Mouse (Mus musculus) megakaryocyte progenitor cell, adult 5-6 weeks (primary cell): ENCODE data around the gene Dpf2. TPM values are rescaled to one million over a fixed set of nuclear protein-coding genes. Genes with fewer than 3 reads are reported as not detected.

Experiments used
- ATAC-seq: replicated peaks from 2 replicates; pipeline ENCODE4 v1.8.0; 2016; ENCODE audit warnings: mild to moderate bottlenecking, moderate TSS enrichment, inconsistent platforms; ENCODE audit not compliant: poor library complexity
- total RNA-seq, 2 experiments: library from RNA; stranded (forward) in 1 of 2; stranded (reverse) in 1 of 2; fragments of 157-497, 149-512 nt in 1 of 2; fragments of 200-1000 nt in 1 of 2; gene quantifications; 2 replicates each; pipeline versions ENCODE4 v1.2.3 to v1.2.4; 2015 to 2017

The Dpf2 gene
- total RNA-seq, 2 experiments from 2014 or later = 47.6 to 65.1 TPM

DNA sequence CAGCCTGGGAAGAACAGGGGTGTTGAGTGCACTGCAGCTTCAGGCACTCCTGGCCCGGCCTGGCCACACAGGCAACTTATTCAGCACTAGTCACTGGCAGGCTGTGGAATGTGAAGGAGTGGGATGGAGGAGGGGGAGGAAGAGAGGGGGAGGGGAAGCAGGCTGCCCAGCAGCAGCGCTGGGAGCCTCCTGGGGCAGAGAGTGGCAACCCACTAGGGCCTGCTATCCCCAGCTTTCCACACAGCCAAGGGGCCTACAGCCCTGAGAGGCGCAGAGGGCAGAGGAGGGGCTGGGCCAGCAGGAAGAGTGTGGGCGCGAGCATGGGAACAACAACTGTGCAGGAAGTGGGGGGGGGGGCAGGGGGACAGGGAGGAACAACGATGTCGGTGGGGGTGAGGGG is 41.5 kb downstream of the Dpf2 start:
- no peak for ATAC-seq

DNA sequence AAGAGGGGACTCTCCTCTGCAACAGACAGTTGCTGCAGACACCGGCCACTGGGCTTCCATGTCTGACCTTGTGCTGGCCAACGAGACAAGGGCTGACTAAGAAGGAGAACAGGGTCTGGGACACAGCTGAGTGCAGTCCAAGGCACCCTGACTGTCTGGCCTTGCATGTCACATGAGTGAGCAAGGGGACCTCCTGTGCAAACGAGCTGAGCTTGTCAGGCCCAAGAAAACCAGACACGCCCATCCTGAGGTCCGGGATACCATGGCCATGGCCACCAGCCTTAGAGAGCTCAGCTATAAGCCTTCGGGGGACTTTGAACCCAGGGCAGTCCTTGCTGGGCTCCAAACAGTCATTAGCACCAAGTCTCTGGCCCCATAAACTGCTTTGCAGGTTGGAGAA is 44.7 kb downstream of the Dpf2 start:
- no peak for ATAC-seq

DNA sequence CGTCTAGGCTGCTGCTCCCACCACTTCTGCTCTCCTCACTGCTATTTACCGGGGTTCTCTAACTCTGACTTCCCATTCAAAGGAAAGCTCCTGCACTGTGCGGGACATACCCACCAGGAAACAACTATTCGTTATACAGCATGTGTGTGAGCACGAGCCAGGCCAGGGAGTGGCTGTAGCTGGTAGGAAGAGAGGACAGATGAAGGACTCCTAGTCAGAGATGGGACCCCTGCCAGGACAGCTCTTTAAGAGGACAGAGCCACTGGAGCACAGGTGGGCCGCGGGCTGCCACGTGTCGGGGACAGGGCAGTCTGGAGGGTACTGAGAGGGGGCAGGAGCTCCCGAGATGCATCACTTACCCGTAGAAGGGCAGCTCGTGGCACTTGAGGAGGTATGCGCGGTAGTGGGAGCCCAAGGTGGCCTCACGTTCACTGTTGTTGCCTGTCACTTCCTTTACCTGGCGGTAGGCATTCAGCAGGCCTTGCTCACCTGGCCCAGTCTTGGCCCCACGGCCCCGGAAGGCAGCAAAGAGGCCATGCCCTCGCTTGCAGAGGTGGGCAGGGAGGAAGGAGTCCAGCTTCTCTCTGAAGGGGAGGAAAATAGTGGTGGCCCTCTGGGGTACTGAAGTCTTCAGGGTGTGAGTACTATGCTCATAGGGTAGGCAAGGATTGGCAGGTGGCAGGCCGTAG is 48.0 kb downstream of the Dpf2 start:
- ATAC-seq = no peak

DNA sequence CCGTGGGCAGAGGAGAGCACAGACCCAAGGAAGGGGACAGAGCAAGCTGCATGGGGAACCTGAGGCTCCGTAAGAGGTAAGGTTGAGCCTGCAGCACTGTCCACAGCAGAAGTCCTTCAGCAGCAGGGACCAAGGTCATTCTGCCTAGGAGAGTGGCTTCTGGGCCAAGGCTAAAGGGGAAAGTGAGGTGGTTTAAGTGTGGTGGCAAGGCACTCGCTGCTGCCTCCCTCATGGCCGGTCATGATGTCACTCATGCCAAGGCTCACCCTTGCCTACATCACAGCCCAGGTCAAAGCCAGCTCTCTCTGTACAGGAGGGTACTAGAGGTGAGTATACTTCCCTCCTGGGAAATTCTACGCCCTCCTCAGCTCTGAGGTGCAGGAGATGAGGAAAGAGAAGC is 49.0 kb downstream of the Dpf2 start:
- ATAC-seq = no peak

DNA sequence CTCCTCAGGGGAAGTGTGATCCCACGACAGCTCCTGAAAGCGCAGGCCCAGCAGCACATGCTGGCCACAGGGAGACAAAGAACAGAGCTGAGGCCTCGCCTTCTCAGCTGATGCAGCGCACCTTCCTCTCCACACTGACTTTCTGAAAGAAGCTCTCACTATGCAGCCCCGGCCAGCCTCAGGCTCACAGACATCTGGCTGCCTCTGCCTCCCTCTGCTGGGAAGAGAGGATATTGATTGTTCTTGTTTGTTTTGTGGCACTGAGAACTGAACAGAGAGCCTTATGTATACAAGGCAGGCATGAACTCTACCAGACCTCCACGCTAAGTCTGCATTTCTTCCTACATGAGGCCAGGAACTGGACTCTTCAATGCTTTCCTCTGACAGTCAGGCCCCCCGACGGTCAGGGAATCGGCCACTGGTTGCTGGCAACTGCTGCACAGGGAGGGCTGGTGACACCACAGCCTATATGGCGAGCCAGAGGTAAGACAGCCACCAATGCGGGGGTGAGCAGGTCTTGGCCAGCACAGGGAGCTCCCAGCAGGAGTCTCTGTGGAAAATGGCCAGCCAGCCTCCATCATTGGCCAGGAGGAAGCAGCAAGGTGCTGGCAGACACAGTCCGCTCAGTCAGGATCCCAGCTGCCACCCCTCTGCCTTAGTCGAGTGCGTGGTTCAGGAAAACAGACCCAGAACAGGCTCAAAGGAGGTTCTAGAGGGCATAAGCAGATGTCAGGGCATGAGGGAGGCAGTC is 50.3 kb downstream of the Dpf2 start:
- 0 out of 2 replicates have a peak, but pooled peaks have one; percentile 31 for ATAC-seq

DNA sequence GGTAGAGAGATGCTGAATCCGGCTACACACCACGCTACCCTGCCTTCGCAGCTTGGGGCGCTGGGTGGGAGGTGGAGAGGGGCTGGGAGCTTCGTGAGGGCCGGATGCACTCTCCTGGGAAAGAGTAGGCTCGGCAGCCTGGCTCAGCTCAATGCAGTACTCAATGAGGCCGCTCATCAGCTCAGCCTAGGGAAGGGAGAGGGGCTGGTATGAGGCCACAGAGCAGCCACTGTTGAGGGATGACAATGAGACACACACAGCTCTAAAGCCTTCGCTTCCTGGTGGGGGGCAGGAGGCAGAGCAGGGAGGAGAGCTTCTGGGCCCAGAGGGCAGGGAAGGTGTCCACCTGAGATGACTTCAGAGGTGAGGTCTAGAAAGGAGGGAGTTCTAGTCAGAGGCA is 56.2 kb downstream of the Dpf2 start:
- no peak for ATAC-seq

DNA sequence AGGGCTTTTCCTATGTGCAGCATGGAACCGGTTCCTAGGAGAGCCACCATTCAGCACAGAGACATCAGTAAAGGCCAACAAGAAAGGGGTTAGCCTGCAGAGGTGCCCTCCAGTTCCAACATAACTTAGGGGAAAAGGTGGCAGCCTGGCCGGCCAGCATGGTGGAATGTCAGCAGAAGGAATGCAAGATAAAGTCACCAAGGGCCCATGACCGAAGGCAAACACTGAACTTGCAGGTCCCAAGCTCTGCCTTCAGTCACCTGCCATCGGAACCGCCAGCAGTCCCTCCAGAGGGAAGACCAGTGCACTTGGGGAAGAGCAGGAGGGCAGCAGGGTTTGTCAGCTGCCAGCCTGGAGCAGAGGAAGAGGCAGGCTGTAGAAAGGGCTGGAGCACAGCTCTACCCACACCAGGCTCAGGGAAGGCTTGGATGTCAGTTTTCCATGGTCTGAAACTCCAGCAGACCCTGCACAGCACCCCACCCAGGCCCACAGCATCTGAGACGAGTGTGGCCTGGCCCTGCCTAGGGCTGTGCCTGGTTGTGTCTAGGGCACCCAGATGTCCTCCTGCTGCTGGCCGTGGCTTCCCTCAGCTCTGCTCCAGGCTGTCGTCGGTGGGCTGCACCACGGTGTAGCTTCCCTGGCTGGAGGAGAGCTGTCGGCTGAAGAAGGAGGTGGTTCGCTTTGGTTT is 60.6 kb downstream of the Dpf2 start:
- ATAC-seq = no peak

DNA sequence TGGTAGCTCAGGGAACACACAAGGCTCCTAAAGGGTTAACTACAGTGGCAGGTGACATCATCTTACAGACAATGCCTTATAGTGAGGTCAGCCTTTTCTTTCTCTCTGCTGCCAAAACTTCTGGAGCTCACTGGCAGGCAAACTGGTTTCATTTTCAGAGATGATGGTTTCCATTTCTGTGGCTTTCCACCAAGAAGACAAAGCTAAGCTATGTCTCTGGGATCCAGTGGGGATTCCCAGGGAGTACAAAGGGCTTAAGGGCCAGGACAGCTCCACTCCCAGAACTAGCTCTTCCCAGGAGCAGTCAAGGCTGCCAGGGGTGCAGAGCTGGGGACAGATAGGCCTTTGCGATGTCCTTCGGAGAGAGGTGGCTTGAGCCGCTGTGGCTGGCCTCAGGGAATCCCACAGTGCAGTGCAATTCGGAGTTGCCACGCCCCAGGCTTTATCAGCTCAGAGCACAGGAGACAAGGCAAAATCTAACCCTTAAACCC is 61.3 kb downstream of the Dpf2 start:
- ATAC-seq = no peak

DNA sequence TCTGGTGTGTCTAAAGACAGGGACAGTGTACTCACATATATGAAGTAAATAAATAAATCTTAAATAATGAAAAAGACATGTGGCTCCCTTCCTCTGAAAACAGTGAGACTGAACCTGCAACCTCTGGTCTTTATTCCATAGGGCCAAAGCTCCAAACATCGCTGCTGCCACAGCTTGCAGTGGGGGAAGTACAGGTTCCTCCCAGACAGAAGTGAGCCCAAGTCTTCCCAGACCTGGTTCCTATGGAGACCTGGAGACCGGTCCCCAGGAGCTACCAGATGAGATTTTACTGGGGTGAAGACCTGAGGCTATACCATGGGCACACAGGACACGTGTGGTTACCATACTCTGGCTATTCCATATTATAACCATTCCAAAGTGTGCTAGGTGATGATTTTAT is 62.0 kb downstream of the Dpf2 start:
- ATAC-seq = no peak

DNA sequence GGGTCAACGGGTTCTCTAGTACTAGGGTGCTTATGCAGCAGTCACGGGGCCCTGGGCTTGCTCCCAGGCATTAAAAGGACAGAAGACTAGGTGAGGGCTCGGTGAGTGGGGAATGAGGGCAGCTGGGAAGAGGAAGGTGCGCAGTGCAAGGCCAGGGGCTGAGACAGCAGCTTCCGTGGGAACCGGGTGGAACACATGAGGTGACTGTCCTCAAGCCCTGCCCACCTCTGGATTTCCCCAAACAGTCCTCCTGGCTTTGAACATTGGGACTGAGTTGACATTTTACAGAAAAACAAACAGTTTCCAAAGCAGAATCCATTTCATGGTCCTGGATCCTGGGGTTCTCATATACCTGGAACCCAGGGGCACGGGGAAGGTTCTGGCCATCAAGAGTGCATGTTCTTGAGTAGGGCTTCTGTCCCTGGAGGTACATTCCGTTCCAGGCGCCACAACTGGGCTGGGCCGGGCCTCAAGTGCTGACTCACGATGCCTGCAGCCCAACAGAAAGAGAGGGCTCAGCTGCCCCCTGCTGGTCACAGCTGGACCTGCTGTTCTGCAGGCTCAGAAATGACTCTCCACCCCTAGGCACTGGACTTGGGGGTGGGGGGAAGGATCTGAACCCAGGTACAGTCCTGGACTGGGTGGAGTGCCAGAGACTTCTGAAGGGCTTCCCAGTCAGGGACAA is 62.8 kb downstream of the Dpf2 start:
- peak; percentile 49 for ATAC-seq

DNA sequence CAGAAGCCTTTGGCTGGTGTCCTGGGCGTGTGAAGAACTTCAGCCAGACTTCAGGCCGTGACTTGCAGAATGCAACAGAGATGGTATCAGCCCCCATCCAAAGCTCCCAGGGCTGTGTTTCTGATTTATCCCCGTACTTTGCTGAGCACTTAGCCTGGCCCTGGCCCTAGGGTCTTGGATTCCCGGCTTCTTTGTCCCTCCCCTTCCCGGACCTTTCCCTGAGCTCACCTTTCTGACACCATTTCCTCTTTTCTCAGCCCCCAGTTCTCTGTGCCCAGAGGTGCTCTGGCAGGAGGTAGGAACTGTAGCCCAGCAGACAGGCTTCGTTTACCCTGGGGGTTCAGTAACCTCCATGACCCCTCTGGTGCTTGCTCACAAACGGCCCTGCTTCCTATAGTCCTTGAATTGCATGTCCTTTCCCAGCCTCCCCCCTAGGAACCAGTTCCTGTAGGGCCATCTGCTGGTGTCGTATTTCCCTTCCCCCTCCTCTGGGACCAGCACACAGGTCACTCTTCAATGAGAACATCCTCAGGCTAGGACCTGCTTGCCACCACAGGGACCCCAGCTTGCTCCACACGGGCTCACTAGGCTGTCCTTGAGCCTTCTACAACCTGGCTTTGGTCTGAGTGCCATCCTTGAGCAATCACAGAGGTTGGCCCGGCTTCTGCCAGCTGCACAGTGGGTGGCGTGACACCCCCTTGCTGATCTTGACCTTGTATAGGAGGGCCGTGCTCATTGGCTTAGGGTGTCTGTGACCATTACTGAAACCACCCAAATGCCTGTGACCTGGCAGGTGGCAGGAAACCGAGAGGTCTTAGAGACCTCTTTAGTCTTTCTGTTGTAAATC is 63.8 kb downstream of the Dpf2 start:
- ATAC-seq = no peak

DNA sequence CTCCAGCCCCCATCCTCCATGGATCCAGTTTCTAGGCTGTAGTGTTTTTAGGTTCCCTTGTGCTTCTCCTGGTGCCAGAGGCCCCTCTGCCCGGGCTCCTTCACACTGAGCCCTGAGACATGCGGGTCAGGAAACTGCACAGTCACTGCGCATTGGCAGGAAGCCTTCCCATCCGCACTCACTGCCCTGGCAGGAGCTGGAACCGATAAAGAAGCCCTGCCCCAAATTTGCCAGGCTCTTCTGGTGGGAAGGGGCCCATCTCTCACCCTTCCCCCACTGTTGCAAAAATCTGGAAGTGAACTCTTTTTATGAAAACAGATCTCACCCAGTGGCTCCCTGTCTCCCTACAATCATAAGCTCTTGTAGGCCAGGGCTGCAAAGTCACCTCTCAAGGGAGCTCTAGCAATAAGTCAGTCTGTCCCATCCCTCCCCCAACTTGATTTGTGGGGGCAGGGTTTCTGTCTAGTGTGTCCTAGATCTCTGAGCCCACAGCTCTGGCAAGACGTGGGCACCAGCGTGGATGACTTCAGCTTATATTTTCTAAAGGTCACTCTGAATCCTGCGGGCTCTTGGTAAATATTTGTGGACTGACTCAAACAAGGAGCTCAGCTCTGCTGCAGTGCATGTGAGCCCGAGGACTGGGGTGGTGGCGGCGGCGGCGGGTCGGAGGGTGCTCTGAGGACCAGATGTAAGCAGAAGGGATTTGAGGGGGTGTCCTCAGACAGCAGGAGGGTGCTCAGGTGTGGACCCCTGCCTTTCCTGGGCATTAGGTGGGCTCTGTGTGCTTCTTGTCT is 64.6 kb downstream of the Dpf2 start:
- ATAC-seq = 0 out of 2 replicates have a peak, but pooled peaks have one; percentile 12

DNA sequence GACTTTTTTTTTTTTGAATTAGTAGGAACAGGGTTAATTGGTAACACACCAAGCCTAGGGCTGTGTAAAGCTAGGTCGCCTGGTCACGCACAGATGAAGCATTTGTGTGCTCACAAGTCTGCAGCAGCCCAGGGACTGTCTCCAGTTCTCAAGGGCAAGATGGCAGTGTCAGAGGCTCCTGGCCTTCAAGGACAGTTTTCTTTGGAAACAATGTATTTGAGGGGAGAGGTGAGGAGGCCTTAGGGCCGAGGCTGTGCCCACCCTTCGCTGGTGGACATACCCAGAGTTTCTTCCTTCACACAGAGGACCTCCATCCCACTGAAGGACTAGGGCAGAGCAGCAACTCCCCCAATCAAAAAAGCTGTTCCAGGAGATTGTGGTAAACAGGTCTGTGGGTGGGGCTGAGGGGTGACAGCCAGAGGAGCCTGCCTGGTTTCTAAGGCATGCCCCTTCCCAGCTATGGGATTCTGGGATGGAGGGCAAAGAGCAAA is 65.5 kb downstream of the Dpf2 start:
- ATAC-seq = no peak

DNA sequence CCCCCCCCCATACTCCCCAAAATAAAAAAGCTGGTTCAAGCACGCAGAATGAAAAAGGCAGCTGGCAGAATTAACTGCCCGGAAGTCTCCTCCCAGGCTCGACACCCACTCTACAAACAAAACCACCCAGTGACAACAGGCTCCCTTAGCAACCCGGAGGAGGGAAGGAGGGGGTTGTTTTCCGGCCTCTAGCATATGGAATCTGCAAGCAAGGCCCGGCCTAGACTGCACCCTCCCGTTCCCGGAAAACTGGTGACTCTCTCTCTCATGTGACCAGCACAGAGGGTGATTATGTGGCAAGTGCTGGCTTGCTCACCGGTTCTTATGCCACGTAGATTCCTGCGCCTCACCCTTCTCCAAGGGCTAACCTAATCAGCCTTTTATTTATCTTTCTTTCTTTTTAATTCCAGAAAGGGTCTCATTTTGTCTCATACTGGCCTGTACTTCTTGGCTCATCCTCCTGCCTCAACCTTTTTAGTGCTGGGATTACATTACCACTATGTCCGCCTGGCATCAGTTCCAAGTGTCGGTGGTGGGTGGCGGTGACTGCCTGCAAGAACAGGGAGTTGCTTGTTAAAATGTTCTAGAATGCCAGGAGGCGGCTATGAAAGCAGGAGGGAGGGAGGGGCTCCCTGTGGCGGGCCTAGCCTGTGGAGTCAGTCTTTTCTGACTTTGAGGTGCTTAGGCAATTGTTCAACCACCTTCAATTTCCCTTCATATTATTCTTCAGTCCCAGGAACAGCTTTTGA is 66.1 kb downstream of the Dpf2 start:
- ATAC-seq = peak; percentile 6
